Mouse (Mus musculus) ES-E14 (cell line): ENCODE results near the gene Pkn2. TPM values are rescaled to one million over a fixed set of nuclear protein-coding genes. Genes with fewer than 3 reads are reported as not detected.

ENCODE experiments used
- DNase-seq: peaks from one replicate; pipeline ENCODE4 v3.0.0-alpha.2; 2013; ENCODE audit warnings: low read depth, low spot score
- H3K27ac ChIP-seq: 2 replicates; pipeline ENCODE4 v1.5.1; 2012; ENCODE audit warnings: low read depth, mild to moderate bottlenecking, low read length, moderate library complexity, mixed read lengths; ENCODE audit not compliant: poor library complexity, insufficient read depth, severe bottlenecking
- H3K36me3 ChIP-seq: 2 replicates; pipeline ENCODE4 v1.6.1; 2012; ENCODE audit warnings: mild to moderate bottlenecking, low read length, moderate library complexity, mixed read lengths; ENCODE audit not compliant: control insufficient read depth, poor library complexity, insufficient read depth, severe bottlenecking
- H3K4me1 ChIP-seq, 2 experiments: fragments of 150-350 bp in 1 of 2; sonication (generic) in 1 of 2; 2 replicates each; pipeline ENCODE4 v1.6.1; 2012; ENCODE audit warnings: low read length in 2 of 2, mild to moderate bottlenecking in 1 of 2, mixed read lengths in 1 of 2; ENCODE audit not compliant: control insufficient read depth in 2 of 2, insufficient read depth in 2 of 2, poor library complexity in 1 of 2
- H3K4me3 ChIP-seq, 2 experiments: fragments of 150-350 bp in 1 of 2; sonication (generic) in 1 of 2; 2 replicates each; pipeline ENCODE4 v1.5.1; 2012; ENCODE audit warnings: low read length in 2 of 2, low read depth in 1 of 2, mild to moderate bottlenecking in 1 of 2, mixed read lengths in 1 of 2; ENCODE audit not compliant: insufficient read depth in 1 of 2, poor library complexity in 1 of 2, severe bottlenecking in 1 of 2
- H3K9ac ChIP-seq: 2 replicates; pipeline ENCODE4 v1.6.1; 2012; ENCODE audit warnings: low read depth, mild to moderate bottlenecking, low read length, mixed read lengths; ENCODE audit not compliant: poor library complexity, insufficient read depth, severe bottlenecking
- H3K9me3 ChIP-seq: fragments of 150-350 bp; sonication (generic); 2 replicates; pipeline ENCODE4 v1.6.1; 2012; ENCODE audit warnings: low read depth, mild to moderate bottlenecking, low read length; ENCODE audit not compliant: control insufficient read depth, insufficient read depth
- CHD2 ChIP-seq: IDR thresholded peaks from 2 replicates; pipeline ENCODE4 v1.6.1; 2014; ENCODE audit warnings: mild to moderate bottlenecking, low read depth, low read length, inconsistent platforms
- HCFC1 ChIP-seq: IDR thresholded peaks from 2 replicates; pipeline ENCODE4 v1.6.1; 2012; ENCODE audit warnings: low read length, inconsistent platforms, borderline replicate concordance; ENCODE audit not compliant: insufficient read depth
- MAFK ChIP-seq: IDR thresholded peaks from 2 replicates; pipeline ENCODE4 v1.6.1; 2014; ENCODE audit warnings: mild to moderate bottlenecking, low read depth, low read length, inconsistent platforms; ENCODE audit not compliant: insufficient read depth
- ZC3H11A ChIP-seq: IDR thresholded peaks from 2 replicates; pipeline ENCODE4 v1.6.1; 2012; ENCODE audit warnings: low read depth, mild to moderate bottlenecking, inconsistent platforms, low read length, borderline replicate concordance
- ZNF384 ChIP-seq: IDR thresholded peaks from 2 replicates; pipeline ENCODE4 v1.6.1; 2012; ENCODE audit warnings: low read depth, low read length, inconsistent platforms
- in situ Hi-C, 2 experiments: fragments of 600-800 bp; cut with MboI; formaldehyde crosslinking; loops; one replicate each; pipeline ENCODE4 v1.15.1; 2025; ENCODE audit warnings: low sequenced_read_pairs in 2 of 2, inconsistent platforms in 1 of 2; ENCODE audit not compliant: unreplicated experiment in 2 of 2
- total RNA-seq: library from RNA; depleted of rRNA; stranded (reverse); fragments of 300-350 nt; gene quantifications from 2 replicates; pipeline ENCODE4 v1.2.3, GENCODE M21; 2012

Pkn2 gene
- total RNA-seq, 1 experiment, result 119 TPM

DNA sequence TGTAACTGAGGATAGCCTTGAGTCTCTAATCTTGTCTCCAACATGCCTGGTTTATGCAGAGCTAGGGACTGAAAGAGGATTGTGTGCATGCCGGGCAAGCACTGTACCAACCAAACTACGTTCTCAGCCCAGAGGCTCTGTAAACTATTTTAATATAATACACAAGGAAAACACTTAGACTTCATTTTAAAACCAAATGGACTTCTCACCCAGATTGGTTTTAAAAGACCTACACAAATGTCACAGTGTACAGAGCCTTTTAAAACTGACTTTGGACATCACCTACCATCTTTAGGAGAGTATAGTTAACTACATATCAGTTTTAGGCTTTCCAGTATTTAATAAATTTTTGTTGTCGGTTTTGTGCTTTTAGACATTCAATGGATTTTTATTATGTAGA is 48.9 kb downstream of the Pkn2 start:
- Histone ChIP-seq H3K9me3 (no peaks in the 10 kb centered on the region), H3K36me3 (peaks cover 5% of the 10 kb centered on the region), H3K4me1 (no peaks in the 10 kb centered on the region), H3K27ac (no peak overlapping the region), H3K9ac (no peak overlapping the region), H3K4me3 (no peak overlapping the region)
- TF ChIP-seq MAFK, result no peak
- no peak for TF ChIP-seq ZC3H11A
- TF ChIP-seq HCFC1, result no peak
- no peak for TF ChIP-seq ZNF384
- TF ChIP-seq CHD2, result no peak
- no peak for DNase-seq
- in situ Hi-C loops, result no loop called here

DNA sequence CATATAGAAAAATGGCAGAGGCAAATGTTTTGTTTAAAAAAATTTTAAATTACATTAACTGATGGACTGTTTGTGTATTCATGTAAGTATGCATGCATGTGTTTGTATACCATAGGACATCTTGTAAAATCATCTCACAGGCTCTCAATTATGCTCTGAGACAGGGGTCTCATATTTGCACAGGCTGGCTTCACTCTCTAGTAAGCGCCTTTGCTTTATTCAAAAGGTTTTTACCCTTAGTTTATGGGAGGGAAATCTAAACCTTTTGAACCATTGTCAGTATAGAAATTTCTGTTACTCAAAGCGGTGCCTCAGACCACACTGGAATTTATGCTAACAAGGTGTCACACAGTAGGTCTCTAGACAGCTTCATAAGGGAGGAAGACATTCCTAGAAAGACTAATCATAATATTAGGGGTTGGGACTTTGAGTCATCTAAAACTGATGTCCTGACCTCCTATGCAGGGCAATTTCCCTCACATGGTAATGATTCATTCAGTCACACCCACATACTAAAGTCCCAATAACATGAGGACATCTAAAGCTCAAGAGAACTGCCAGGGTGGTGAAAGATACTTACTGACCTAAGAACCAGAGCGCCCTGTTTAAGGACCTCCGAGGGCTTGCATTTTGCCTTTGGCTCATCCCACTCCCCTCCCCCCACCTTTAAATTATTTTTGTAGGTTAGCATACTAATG is 55.2 kb downstream of the Pkn2 start:
- no peak overlapping the region for H3K27ac ChIP-seq
- TF ChIP-seq MAFK (no peak), CHD2 (no peak), HCFC1 (no peak), ZNF384 (no peak), ZC3H11A (no peak)
- DNase-seq, result no peak
- H3K4me1 ChIP-seq, result no peaks in the 10 kb centered on the region
- H3K4me3 ChIP-seq, result no peak overlapping the region
- no peaks in the 10 kb centered on the region for H3K9me3 ChIP-seq
- in situ Hi-C loops, result no loop called here
- H3K36me3 ChIP-seq, result peaks cover 5% of the 10 kb centered on the region
- no peak overlapping the region for H3K9ac ChIP-seq

DNA sequence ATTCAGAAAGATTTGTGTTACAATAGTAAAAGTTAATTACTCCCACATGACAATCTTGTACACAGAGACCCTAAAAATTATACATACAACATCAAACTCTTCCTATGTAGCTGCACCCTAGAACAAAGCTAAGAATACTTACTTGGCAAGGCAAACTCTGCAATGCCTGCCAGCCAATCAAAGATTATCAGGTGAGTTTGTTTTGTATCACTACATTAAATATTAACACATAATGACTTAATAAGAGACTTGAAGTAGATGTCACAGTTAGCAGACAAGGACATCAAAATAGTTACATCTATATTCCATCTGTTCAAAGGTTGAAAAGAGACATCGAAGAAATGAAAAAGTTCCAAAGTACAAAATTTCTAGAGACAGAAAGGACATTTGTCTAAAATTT is 58.2 kb downstream of the Pkn2 start:
- Histone ChIP-seq H3K27ac (no peak overlapping the region), H3K36me3 (peaks cover 7% of the 10 kb centered on the region), H3K9ac (no peak overlapping the region), H3K4me3 (no peak overlapping the region), H3K9me3 (no peaks in the 10 kb centered on the region), H3K4me1 (no peaks in the 10 kb centered on the region)
- no peak for TF ChIP-seq MAFK
- TF ChIP-seq ZNF384, result no peak
- DNase-seq, result no peak
- in situ Hi-C loops, result no loop called here

DNA sequence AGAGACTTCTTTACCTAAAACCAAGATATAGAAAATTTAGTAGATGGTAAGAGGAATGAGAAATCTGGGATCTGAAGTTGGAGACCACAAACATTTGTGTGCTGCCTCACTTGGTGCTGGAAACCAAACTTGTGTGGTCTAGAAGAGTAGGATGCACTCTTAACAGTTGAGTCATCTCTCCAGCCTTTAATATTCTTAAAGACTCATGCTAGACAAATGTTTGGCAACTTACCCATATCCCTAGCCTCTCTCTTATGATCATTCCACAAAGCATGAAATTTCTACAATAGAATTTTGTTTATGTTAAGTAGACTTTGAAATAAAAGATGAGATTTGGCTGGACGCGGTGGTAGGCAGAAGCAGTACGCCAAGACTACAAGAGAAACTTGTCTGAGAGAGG is 64.3 kb downstream of the Pkn2 start:
- H3K36me3 ChIP-seq, result peaks cover 6% of the 10 kb centered on the region; the same call in 1 of the 2 replicates
- H3K4me3 ChIP-seq, result no peak overlapping the region
- in situ Hi-C loops, result no loop called here
- no peak overlapping the region for H3K9ac ChIP-seq
- H3K9me3 ChIP-seq, result no peaks in the 10 kb centered on the region
- H3K4me1 ChIP-seq, result no peaks in the 10 kb centered on the region
- H3K27ac ChIP-seq, result no peak overlapping the region
- TF ChIP-seq HCFC1, result no peak
- TF ChIP-seq CHD2, result no peak
- no peak for TF ChIP-seq ZNF384
- TF ChIP-seq MAFK, result no peak
- no peak for TF ChIP-seq ZC3H11A
- DNase-seq, result no peak

DNA sequence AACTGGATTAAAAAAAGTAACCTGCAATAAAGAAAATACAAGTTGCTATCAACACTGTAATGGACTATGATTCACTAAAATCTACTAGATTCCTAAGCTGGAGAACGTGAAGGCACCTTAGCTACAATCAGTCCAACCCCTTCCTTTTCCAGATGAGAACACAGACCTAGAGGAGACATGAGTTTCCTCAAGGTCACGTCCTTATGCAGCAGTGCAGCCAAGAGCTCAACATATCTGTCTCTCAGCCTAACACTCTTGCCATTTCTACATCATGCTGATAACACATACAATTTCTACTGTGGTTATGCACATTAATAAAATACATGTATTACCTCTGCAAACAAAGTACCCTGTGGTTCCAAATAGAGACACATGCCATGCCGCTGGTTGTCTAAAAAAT is 70.2 kb downstream of the Pkn2 start:
- Histone ChIP-seq H3K9ac (no peak overlapping the region), H3K4me1 (no peaks in the 10 kb centered on the region), H3K4me3 (no peak overlapping the region), H3K36me3 (peaks cover 4% of the 10 kb centered on the region; the same call in 1 of the 2 replicates), H3K27ac (no peak overlapping the region), H3K9me3 (no peaks in the 10 kb centered on the region)
- in situ Hi-C loops, result no loop called here
- no peak for DNase-seq
- TF ChIP-seq CHD2, result no peak
